Mouse (Mus musculus) erythroblast, embryonic 14.5 days (primary cell): ENCODE data around the gene Moap1. TPM values are rescaled to one million over a fixed set of nuclear protein-coding genes. Genes with fewer than 3 reads are reported as not detected.

ENCODE experiments used
- H3K27me3 ChIP-seq: 2 replicates; pipeline ENCODE4 v1.6.1; 2012; ENCODE audit warnings: inconsistent platforms; ENCODE audit not compliant: control insufficient read depth
- H3K36me3 ChIP-seq: 2 replicates; pipeline ENCODE4 v1.6.1; 2012; ENCODE audit warnings: mild to moderate bottlenecking, inconsistent platforms; ENCODE audit not compliant: control insufficient read depth
- H3K4me1 ChIP-seq: 2 replicates; pipeline ENCODE4 v1.6.1; 2012; ENCODE audit warnings: inconsistent platforms; ENCODE audit not compliant: control insufficient read depth
- H3K4me3 ChIP-seq: replicated peaks from 2 replicates; pipeline ENCODE3; 2012; ENCODE audit warnings: moderate library complexity, mild to moderate bottlenecking, inconsistent platforms
- H3K9me3 ChIP-seq: 2 replicates; pipeline ENCODE4 v1.6.1; 2012; ENCODE audit warnings: low read length, inconsistent platforms, mixed read lengths; ENCODE audit not compliant: control insufficient read depth
- GATA1 ChIP-seq: IDR thresholded peaks from 2 replicates; pipeline ENCODE4 v1.6.1; 2012; ENCODE audit warnings: low read length, inconsistent platforms, mixed read lengths
- TAL1 ChIP-seq: IDR thresholded peaks from 3 replicates; pipeline ENCODE4 v1.6.1; 2012; ENCODE audit warnings: low read length, inconsistent platforms, mixed read lengths
- polyA plus RNA-seq: library from polyadenylated mRNA; stranded (reverse); fragments of >175 nt; gene quantifications from 2 replicates; pipeline ENCODE4 v1.2.3, GENCODE M21; 2012

The Moap1 gene
- polyA plus RNA-seq, 1 experiment: not detected

- H3K27me3 ChIP-seq: no peaks in the 10 kb centered on the region
- TF ChIP-seq GATA1 (no peak), TAL1 (no peak)
- H3K36me3 ChIP-seq: no peaks in the 10 kb centered on the region
- peaks cover 35% of the 10 kb centered on the region for H3K4me1 ChIP-seq
- no peaks in the 10 kb centered on the region for H3K9me3 ChIP-seq
- H3K4me3 ChIP-seq: no peak overlapping the region
These were observed 47.9 kb downstream of the Moap1 start for GRCm38 (mm10) chr12:102695369-102696239.

Other genes with a start within 250 kb of the Moap1 start
- 4.6 and 8.0 TPM in 2 replicates for gene Chga, start 188.7 kb downstream of the Moap1 start, polyA plus RNA-seq
- 0.17 and 0.24 TPM in 2 replicates for gene Itpk1, start 38.7 kb downstream of the Moap1 start, polyA plus RNA-seq
- 0.13 and 0.16 TPM in 2 replicates for gene Tmem251, start 101 bp upstream of the Moap1 start, polyA plus RNA-seq
- 0.55 TPM in 1 of 2 replicates, not detected in the other for gene Gm28051, start 14.1 kb upstream of the Moap1 start, polyA plus RNA-seq
- gene Gon7, start 14.1 kb upstream of the Moap1 start, polyA plus RNA-seq: 0.80 and 1.2 TPM in 2 replicates
- gene Ubr7, start 14.3 kb upstream of the Moap1 start, polyA plus RNA-seq: 1.8 TPM in 2 replicates
- gene Gm20604, start 15.0 kb upstream of the Moap1 start, polyA plus RNA-seq: 0.29 and 0.33 TPM in 2 replicates
- 0.10 and 0.17 TPM in 2 replicates for gene Btbd7, start 134.8 kb upstream of the Moap1 start, polyA plus RNA-seq
- gene Cox8c, start 155.7 kb upstream of the Moap1 start, polyA plus RNA-seq: not detected in 2 replicates
- 0.01 TPM in 1 of 2 replicates, not detected in the other for gene Unc79, start 205.2 kb upstream of the Moap1 start, polyA plus RNA-seq